Mouse (Mus musculus): ENCODE data around the gene Tnfsfm13. TPM values are rescaled to one million over a fixed set of nuclear protein-coding genes. Genes with fewer than 3 reads are reported as not detected.
A peak's percentile ranks its signal among the peaks of the same experiment; 100 is the strongest.

The Tnfsfm13 gene
- polyA plus RNA-seq, 1 experiment = 11.0 TPM

- H3K4me1 ChIP-seq (ENCODE audit: control insufficient read depth, insufficient read depth, low read length) = peaks cover 26% of the 10 kb centered on the region
- H3K36me3 ChIP-seq (ENCODE audit: control insufficient read depth, insufficient read depth, low read length) = no peaks in the 10 kb centered on the region
- DNase-seq = no peak
- no peaks in the 10 kb centered on the region for H3K27me3 ChIP-seq (replicated peaks; ENCODE audit: control insufficient read depth, insufficient read depth, low read length)
- H3K27ac ChIP-seq (ENCODE audit: insufficient read depth, low read depth, low read length) = peak overlapping the region; percentile 65
- peak overlapping the region; percentile 76 for H3K4me3 ChIP-seq (ENCODE audit: insufficient read depth, low read depth, low read length)
- WGBS = 19% methylated on average over 6 of the region's 6 CpGs
- no peak for TF ChIP-seq POLR2A (IDR thresholded peaks at IDR 0.05; ENCODE audit: low read depth, low read length)
Observed at GRCm38 (mm10) chr11:69695046-69695360, 895 bp downstream of the Tnfsfm13 start.

GRCm38 (mm10) chr11:69693421-69693965, 2.4 kb downstream of the Tnfsfm13 start:
- H3K4me3 ChIP-seq (ENCODE audit: insufficient read depth, low read depth, low read length) = no peak overlapping the region
- peak; percentile 59 for DNase-seq
- TF ChIP-seq CTCF (conservative IDR thresholded peaks at IDR 0.05; ENCODE audit: insufficient read depth, insufficient read length, low read depth, low read length) (no peak), POLR2A (IDR thresholded peaks at IDR 0.05; ENCODE audit: low read depth, low read length) (no peak)
- 51% methylated on average over 11 of the region's 11 CpGs for WGBS
- no peaks in the 10 kb centered on the region for H3K27me3 ChIP-seq (replicated peaks; ENCODE audit: control insufficient read depth, insufficient read depth, low read length)
- H3K4me1 ChIP-seq (ENCODE audit: control insufficient read depth, insufficient read depth, low read length) = peaks cover 26% of the 10 kb centered on the region
- H3K36me3 ChIP-seq (ENCODE audit: control insufficient read depth, insufficient read depth, low read length) = no peaks in the 10 kb centered on the region
- peak overlapping the region; percentile 66 for H3K27ac ChIP-seq (ENCODE audit: insufficient read depth, low read depth, low read length)

- peak; percentile 90 for DNase-seq
- no peaks in the 10 kb centered on the region for H3K27me3 ChIP-seq (replicated peaks; ENCODE audit: control insufficient read depth, insufficient read depth, low read length)
- TF ChIP-seq CTCF (conservative IDR thresholded peaks at IDR 0.05; ENCODE audit: insufficient read depth, insufficient read length, low read depth, low read length) = no peak
- no peak for TF ChIP-seq POLR2A (IDR thresholded peaks at IDR 0.05; ENCODE audit: low read depth, low read length)
- peak overlapping the region; percentile 78 for H3K27ac ChIP-seq (ENCODE audit: insufficient read depth, low read depth, low read length)
- no peak overlapping the region for H3K4me3 ChIP-seq (ENCODE audit: insufficient read depth, low read depth, low read length)
- WGBS = 61% methylated on average over 6 of the region's 6 CpGs
- H3K36me3 ChIP-seq (ENCODE audit: control insufficient read depth, insufficient read depth, low read length) = no peaks in the 10 kb centered on the region
- H3K4me1 ChIP-seq (ENCODE audit: control insufficient read depth, insufficient read depth, low read length) = peaks cover 26% of the 10 kb centered on the region
Observed at GRCm38 (mm10) chr11:69692863-69693262, 3.0 kb downstream of the Tnfsfm13 start.

GRCm38 (mm10) chr11:69692196-69692811, 3.6 kb downstream of the Tnfsfm13 start:
- TF ChIP-seq POLR2A (IDR thresholded peaks at IDR 0.05; ENCODE audit: low read depth, low read length) (no peak), CTCF (conservative IDR thresholded peaks at IDR 0.05; ENCODE audit: insufficient read depth, insufficient read length, low read depth, low read length) (no peak)
- Histone ChIP-seq H3K27me3 (replicated peaks; ENCODE audit: control insufficient read depth, insufficient read depth, low read length) (no peaks in the 10 kb centered on the region), H3K36me3 (ENCODE audit: control insufficient read depth, insufficient read depth, low read length) (no peaks in the 10 kb centered on the region), H3K4me3 (ENCODE audit: insufficient read depth, low read depth, low read length) (no peak overlapping the region), H3K4me1 (ENCODE audit: control insufficient read depth, insufficient read depth, low read length) (peaks cover 26% of the 10 kb centered on the region), H3K27ac (ENCODE audit: insufficient read depth, low read depth, low read length) (peak overlapping the region; percentile 78)
- peak; percentile 65 for DNase-seq
- WGBS = 59% methylated on average over 9 of the region's 9 CpGs

- 62% methylated on average over 1 of the region's 1 CpGs for WGBS
- Histone ChIP-seq H3K4me3 (ENCODE audit: insufficient read depth, low read depth, low read length) (no peak overlapping the region), H3K4me1 (ENCODE audit: control insufficient read depth, insufficient read depth, low read length) (peaks cover 40% of the 10 kb centered on the region), H3K27me3 (replicated peaks; ENCODE audit: control insufficient read depth, insufficient read depth, low read length) (no peaks in the 10 kb centered on the region), H3K36me3 (ENCODE audit: control insufficient read depth, insufficient read depth, low read length) (no peaks in the 10 kb centered on the region), H3K27ac (ENCODE audit: insufficient read depth, low read depth, low read length) (peak overlapping the region; percentile 47; the same call in 1 of the 2 replicates)
- TF ChIP-seq CTCF (conservative IDR thresholded peaks at IDR 0.05; ENCODE audit: insufficient read depth, insufficient read length, low read depth, low read length) (no peak), POLR2A (IDR thresholded peaks at IDR 0.05; ENCODE audit: low read depth, low read length) (no peak)
- DNase-seq = peak; percentile 81
Observed at GRCm38 (mm10) chr11:69689891-69690290, 6.0 kb downstream of the Tnfsfm13 start.

- H3K27me3 ChIP-seq (replicated peaks; ENCODE audit: control insufficient read depth, insufficient read depth, low read length) = no peaks in the 10 kb centered on the region
- 56% methylated on average over 5 of the region's 5 CpGs for WGBS
- no peak for DNase-seq
- H3K36me3 ChIP-seq (ENCODE audit: control insufficient read depth, insufficient read depth, low read length) = no peaks in the 10 kb centered on the region
- TF ChIP-seq POLR2A (IDR thresholded peaks at IDR 0.05; ENCODE audit: low read depth, low read length) = no peak
- H3K4me3 ChIP-seq (ENCODE audit: insufficient read depth, low read depth, low read length) = no peak overlapping the region
- peaks cover 36% of the 10 kb centered on the region for H3K4me1 ChIP-seq (ENCODE audit: control insufficient read depth, insufficient read depth, low read length)
- H3K27ac ChIP-seq (ENCODE audit: insufficient read depth, low read depth, low read length) = no peak overlapping the region; the same call in 1 of the 2 replicates
Observed at GRCm38 (mm10) chr11:69687061-69687460, 8.8 kb downstream of the Tnfsfm13 start.

- no peak for TF ChIP-seq CTCF (conservative IDR thresholded peaks at IDR 0.05; ENCODE audit: insufficient read depth, insufficient read length, low read depth, low read length)
- no peak for TF ChIP-seq POLR2A (IDR thresholded peaks at IDR 0.05; ENCODE audit: low read depth, low read length)
- Histone ChIP-seq H3K27me3 (replicated peaks; ENCODE audit: control insufficient read depth, insufficient read depth, low read length) (no peaks in the 10 kb centered on the region), H3K27ac (ENCODE audit: insufficient read depth, low read depth, low read length) (peak overlapping the region; percentile 100), H3K4me3 (ENCODE audit: insufficient read depth, low read depth, low read length) (no peak overlapping the region), H3K36me3 (ENCODE audit: control insufficient read depth, insufficient read depth, low read length) (no peaks in the 10 kb centered on the region), H3K4me1 (ENCODE audit: control insufficient read depth, insufficient read depth, low read length) (peaks cover 35% of the 10 kb centered on the region)
- 8% methylated on average over 4 of the region's 4 CpGs for WGBS
- DNase-seq = peak; percentile 87
Observed at GRCm38 (mm10) chr11:69686377-69686776, 9.5 kb downstream of the Tnfsfm13 start.

Data from kidney, adult 2 months (tissue).